Mouse (Mus musculus) megakaryocyte, embryonic 14.5 days (primary cell): ENCODE results near the gene F11. TPM values are rescaled to one million over a fixed set of nuclear protein-coding genes. Genes with fewer than 3 reads are reported as not detected.

Source experiments
- H3K27me3 ChIP-seq: replicated peaks from 2 replicates; pipeline ENCODE3; 2012; ENCODE audit warnings: inconsistent platforms
- H3K36me3 ChIP-seq: replicated peaks from 2 replicates; pipeline ENCODE3; 2012; ENCODE audit warnings: low read length, inconsistent platforms, mixed read lengths
- H3K4me1 ChIP-seq: 2 replicates; pipeline ENCODE4 v1.6.1; 2012; ENCODE audit warnings: inconsistent platforms
- H3K4me3 ChIP-seq: replicated peaks from 2 replicates; pipeline ENCODE3; 2012; ENCODE audit warnings: moderate library complexity, mild to moderate bottlenecking, inconsistent platforms
- H3K9me3 ChIP-seq: 2 replicates; pipeline ENCODE4 v1.6.1; 2012; ENCODE audit warnings: inconsistent platforms
- FLI1 ChIP-seq: IDR thresholded peaks from 2 replicates; pipeline ENCODE4 v1.6.1; 2012; ENCODE audit warnings: low read length, inconsistent platforms, mixed read lengths
- GATA1 ChIP-seq: IDR thresholded peaks from 3 replicates; pipeline ENCODE4 v1.6.1; 2012; ENCODE audit warnings: mixed read lengths, low read length, inconsistent platforms, borderline replicate concordance
- polyA plus RNA-seq: library from polyadenylated mRNA; stranded (reverse); fragments of >175 nt; gene quantifications from 2 replicates; pipeline ENCODE4 v1.2.3, GENCODE M21; 2012; ENCODE audit warnings: low replicate concordance; ENCODE audit not compliant: insufficient read depth

The F11 gene
- polyA plus RNA-seq, 1 experiment = not detected

DNA sequence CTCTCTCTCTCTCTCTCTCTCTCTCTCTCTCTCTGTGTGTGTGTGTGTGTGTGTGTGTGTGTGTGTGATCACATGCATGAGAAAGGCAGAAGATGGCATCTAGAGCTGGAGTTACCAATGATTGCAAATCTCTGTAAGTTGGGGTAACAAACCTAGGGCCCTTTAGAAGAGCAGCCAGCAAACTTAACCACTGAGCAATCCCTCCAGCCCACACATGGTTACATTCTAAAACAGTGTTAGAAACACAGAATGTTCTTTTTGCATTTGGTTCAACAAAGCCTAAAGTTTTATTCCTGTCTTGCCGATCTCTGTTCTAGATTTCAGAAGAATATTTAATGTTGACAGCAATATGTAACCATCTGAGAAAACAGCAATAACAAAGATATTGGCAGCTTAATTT, 8.2 kb downstream of the F11 start:
- H3K36me3 ChIP-seq = no peaks in the 10 kb centered on the region
- no peak overlapping the region for H3K4me3 ChIP-seq
- H3K27me3 ChIP-seq = no peaks in the 10 kb centered on the region
- H3K9me3 ChIP-seq = peaks cover 16% of the 10 kb centered on the region
- TF ChIP-seq FLI1 = no peak
- no peak for TF ChIP-seq GATA1
- H3K4me1 ChIP-seq = no peaks in the 10 kb centered on the region

DNA sequence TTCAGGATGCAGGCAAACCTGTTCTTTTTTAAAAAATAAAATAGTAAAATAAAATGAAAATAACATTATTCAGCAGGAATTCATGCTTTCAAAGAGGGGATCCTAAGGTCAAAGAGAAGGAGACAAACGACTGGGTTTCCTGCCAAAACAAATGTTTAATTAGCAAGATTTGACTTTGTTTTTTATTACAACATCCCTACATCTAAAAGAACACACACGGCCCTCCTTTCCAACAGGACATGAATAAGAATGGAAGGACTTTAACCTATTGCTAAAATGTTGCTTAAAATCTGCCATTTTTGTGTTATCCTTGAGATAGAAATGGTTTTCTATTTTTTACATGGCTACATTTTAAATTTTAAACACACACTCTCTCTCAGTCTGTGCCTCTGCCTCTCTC, 8.7 kb downstream of the F11 start:
- H3K4me3 ChIP-seq = no peak overlapping the region
- no peak for TF ChIP-seq FLI1
- TF ChIP-seq GATA1 = no peak
- no peaks in the 10 kb centered on the region for H3K36me3 ChIP-seq

DNA sequence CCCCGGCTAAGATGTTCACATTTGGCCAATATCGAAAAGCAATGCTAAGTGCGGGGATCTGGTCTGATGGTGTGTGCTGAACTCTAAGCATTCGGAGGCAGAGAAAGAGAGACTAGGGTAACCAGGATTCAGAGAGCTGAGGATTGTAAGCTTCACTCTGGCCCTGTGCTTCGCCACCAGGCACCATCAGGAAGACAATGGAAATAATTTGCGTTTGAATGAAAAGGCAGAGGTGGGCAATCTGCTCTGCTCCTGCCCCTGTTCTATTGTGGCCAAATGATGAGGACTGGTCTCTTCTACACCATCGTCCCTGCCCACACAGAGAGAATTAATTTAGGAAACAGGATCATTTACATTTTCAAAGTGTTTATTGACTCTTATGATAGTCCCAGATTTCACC, 15.5 kb downstream of the F11 start:
- H3K36me3 ChIP-seq = no peaks in the 10 kb centered on the region
- no peak for TF ChIP-seq FLI1
- TF ChIP-seq GATA1 = no peak
- H3K4me1 ChIP-seq = no peaks in the 10 kb centered on the region
- H3K27me3 ChIP-seq = no peaks in the 10 kb centered on the region
- no peak overlapping the region for H3K4me3 ChIP-seq
- peaks cover 14% of the 10 kb centered on the region for H3K9me3 ChIP-seq

More for the DNA sequence above, 8.7 kb downstream of the F11 start:
- no peaks in the 10 kb centered on the region for H3K4me1 ChIP-seq
- no peaks in the 10 kb centered on the region for H3K27me3 ChIP-seq
- peaks cover 19% of the 10 kb centered on the region for H3K9me3 ChIP-seq

DNA sequence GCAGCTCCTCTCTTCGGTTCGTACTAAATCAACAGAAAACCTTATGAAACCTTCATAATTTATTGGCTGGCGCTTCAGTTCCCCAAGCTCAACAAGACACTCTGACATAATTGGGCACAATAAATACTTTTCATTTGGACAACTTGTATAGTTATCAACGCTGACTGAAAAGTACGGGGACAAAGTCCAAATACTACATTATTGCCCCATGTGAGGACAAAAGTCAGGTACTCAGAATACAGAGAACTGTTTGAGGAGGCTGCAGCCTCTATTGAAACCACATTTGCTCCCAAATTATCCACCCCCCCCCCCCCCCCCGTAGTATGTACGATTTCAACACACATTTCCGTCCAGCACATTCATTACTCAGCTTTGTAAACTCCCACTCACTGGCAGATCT, 22.5 kb downstream of the F11 start:
- H3K4me3 ChIP-seq = no peak overlapping the region
- H3K9me3 ChIP-seq = 0 out of 2 replicates have a peak, but pooled peaks cover 3% of the 10 kb centered on the region
- no peaks in the 10 kb centered on the region for H3K4me1 ChIP-seq
- no peaks in the 10 kb centered on the region for H3K27me3 ChIP-seq
- H3K36me3 ChIP-seq = no peaks in the 10 kb centered on the region
- TF ChIP-seq GATA1 = no peak
- TF ChIP-seq FLI1 = no peak

DNA sequence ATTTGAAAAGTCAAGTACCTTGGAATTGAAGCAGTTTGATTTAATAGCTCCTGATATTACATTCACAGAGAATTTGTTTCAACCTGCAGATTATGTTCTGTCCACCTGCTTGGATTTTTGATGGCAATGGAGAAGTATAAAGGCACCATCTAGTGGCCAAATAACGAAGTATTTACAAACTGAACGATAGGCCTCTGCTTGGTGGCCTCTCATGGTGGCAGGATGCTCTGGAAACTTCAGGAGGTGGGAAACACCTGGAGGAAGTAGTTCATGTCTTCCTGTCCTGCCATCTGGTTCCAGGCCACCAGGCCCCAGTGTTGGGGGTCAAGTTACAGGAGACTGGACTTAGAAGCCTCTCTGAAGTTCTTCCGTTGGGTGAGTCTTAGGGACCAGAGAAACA, 23.5 kb downstream of the F11 start:
- Histone ChIP-seq H3K4me1 (no peaks in the 10 kb centered on the region), H3K4me3 (no peak overlapping the region), H3K27me3 (no peaks in the 10 kb centered on the region), H3K36me3 (no peaks in the 10 kb centered on the region), H3K9me3 (0 out of 2 replicates have a peak, but pooled peaks cover 2% of the 10 kb centered on the region)
- no peak for TF ChIP-seq GATA1
- TF ChIP-seq FLI1 = no peak

DNA sequence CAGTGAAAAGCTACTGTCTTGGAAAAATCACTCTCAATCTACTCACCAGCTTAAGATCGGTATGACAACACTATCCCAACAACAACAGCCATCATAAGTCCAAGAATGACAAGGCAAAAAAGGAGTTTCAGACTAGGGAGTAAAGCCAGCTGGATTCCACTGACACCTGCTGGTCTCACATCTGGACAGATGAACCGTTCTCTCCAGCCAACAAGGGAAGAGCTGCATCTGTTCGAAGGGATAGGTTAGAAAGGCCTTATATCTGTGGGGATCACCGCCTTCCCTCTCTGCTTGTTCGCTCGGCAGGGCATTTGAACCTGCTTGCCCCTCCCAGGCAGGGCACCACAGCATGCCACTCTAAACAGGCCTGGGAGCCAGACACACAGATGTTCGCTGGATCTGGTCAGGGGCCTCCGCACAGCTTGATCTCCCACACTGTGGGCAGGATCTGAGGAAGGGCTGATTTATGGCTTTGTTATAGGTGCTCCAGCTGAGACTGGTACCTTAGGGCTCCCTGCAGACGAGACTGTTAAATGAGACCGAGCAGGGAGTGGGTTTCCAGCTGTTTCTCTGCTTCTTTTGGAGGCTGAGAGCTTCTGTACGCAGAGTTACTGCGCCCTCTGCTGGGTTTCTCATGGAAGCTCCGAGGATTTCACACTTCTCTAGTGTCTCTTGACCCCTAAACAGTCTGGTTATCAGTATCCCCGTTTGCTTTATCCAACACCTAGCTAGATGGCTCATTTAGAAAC, 25.5 kb downstream of the F11 start:
- H3K4me3 ChIP-seq = no peak overlapping the region

DNA sequence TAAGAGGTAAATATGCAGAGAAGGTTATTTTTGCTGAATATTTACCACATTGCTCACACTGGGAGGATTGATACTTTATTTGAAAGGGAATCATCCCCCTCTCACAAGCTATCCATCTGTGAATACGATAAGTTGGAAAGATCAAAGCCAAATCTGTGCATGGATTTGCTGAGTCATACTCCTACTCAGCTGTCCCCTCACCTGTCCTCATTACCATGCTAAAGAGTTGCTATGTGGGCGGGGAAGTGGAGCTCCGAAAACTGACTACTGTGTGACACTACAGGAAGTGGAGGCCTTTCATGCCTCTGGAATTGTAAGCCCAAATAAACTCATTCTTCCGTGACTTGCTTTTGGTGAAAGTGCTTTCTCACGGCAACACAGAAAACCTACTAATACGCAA, 26.6 kb downstream of the F11 start:
- no peaks in the 10 kb centered on the region for H3K9me3 ChIP-seq
- TF ChIP-seq GATA1 (no peak), FLI1 (no peak)

More for the DNA sequence above, 25.5 kb downstream of the F11 start:
- no peaks in the 10 kb centered on the region for H3K4me1 ChIP-seq
- TF ChIP-seq GATA1 (no peak), FLI1 (no peak)
- no peaks in the 10 kb centered on the region for H3K27me3 ChIP-seq
- no peaks in the 10 kb centered on the region for H3K9me3 ChIP-seq
- H3K36me3 ChIP-seq = no peaks in the 10 kb centered on the region

DNA sequence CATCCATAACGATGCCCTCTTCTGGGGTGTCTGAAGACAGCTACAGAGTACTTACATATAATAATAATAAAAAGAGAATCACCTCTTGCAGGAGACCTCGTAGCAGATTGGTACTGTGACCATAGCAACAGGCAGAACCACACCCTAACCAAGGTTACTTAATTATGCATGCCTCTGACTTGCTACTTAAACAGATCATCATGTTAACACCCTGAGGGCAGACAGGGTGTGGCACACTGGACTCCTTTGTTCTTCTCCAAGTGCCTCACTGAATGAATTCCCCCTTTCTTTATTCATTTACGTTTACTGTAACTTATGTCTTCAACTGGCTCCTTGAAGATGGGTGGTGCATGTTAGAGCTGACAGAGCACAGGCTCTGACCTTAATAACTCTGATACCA, 28.6 kb downstream of the F11 start:
- Histone ChIP-seq H3K27me3 (no peaks in the 10 kb centered on the region), H3K4me3 (no peak overlapping the region), H3K36me3 (no peaks in the 10 kb centered on the region), H3K4me1 (no peaks in the 10 kb centered on the region), H3K9me3 (no peaks in the 10 kb centered on the region)
- TF ChIP-seq FLI1 (no peak), GATA1 (no peak)

More for the DNA sequence above, 26.6 kb downstream of the F11 start:
- H3K27me3 ChIP-seq = no peaks in the 10 kb centered on the region
- H3K4me1 ChIP-seq = no peaks in the 10 kb centered on the region
- H3K4me3 ChIP-seq = no peak overlapping the region
- no peaks in the 10 kb centered on the region for H3K36me3 ChIP-seq

DNA sequence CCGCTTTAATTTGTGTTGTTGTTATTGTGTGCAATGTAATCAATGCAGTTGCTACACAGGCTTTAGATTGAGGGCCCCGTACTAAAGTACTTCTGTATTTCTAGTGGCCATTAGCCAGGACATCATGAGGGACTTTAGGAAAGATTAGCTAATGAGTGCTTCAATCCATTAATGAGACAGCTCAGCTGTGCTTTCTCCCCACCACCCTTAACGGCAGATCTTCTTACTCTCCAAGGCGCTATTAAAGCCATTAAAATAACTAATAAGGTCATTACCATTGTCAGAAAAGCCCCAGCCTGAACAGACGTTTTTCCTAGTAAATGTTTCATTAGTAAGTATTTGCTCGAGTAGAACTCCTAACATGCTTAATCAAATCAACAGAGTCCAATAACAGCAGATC, 59.4 kb downstream of the F11 start:
- no peaks in the 10 kb centered on the region for H3K36me3 ChIP-seq
- peaks cover 9% of the 10 kb centered on the region; the same call in 1 of the 2 replicates for H3K9me3 ChIP-seq
- no peak overlapping the region for H3K4me3 ChIP-seq
- H3K4me1 ChIP-seq = no peaks in the 10 kb centered on the region
- H3K27me3 ChIP-seq = no peaks in the 10 kb centered on the region
- TF ChIP-seq GATA1 (no peak), FLI1 (no peak)

DNA sequence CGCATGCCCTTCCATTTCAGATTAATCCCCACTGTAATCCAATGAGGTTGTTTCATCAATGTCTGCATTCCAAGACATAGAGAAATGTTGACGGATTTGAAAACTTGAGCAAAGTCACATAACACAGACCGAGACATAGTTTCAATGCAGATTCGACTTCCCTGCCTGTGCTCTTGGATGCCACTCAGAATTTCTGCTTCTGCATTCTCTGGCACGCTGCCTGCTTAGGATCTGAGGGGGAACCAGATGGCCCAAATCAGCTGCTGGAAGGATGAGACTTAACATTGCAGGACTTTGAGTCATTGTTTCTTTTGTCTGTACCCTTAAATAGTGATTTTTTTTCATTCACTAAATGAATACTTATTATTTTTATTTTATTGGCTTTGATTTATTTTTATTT, 60.2 kb downstream of the F11 start:
- Histone ChIP-seq H3K9me3 (peaks cover 11% of the 10 kb centered on the region; the same call in 1 of the 2 replicates), H3K4me3 (no peak overlapping the region), H3K36me3 (no peaks in the 10 kb centered on the region), H3K27me3 (no peaks in the 10 kb centered on the region), H3K4me1 (no peaks in the 10 kb centered on the region)
- TF ChIP-seq FLI1 = no peak

DNA sequence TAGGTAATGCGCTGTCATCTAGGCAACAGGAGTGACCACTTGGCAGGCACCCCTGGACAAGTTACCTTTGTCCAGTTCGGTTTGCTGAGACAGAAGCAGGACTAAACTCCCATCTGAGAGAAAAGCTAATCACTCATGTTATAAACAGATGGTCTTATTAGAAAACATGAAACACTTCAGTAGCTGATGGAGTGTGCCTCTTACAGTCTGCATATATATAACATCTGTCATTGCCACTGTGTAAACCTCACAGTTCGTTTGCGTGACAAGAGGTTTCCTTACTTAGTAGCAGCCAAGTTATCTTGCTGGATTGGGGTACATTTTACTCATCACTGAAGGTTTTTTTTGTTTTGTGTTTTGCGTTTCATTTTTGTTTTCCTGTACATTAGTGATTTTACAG, 64.5 kb downstream of the F11 start:
- Histone ChIP-seq H3K9me3 (peaks cover 7% of the 10 kb centered on the region; the same call in 1 of the 2 replicates), H3K4me3 (no peak overlapping the region), H3K4me1 (no peaks in the 10 kb centered on the region), H3K36me3 (no peaks in the 10 kb centered on the region), H3K27me3 (no peaks in the 10 kb centered on the region)
- TF ChIP-seq FLI1 (no peak), GATA1 (no peak)
